Mouse (Mus musculus) macrophage (primary cell): ENCODE results near the gene Olfr1259. TPM values are rescaled to one million over a fixed set of nuclear protein-coding genes. Genes with fewer than 3 reads are reported as not detected.
"Not testable (repeated sequence)": the region's sequence is repeated elsewhere in the genome, so short reads cannot be mapped to it uniquely, and the experiment has no call there.

ENCODE experiments used
- H3K27ac ChIP-seq: fragments of 350-480 bp; formaldehyde crosslinking; 2 replicates; pipeline ENCODE4 v1.9.0; 2021
- H3K36me3 ChIP-seq: fragments of 350-480 bp; formaldehyde crosslinking; 2 replicates; pipeline ENCODE4 v1.9.0; 2021; ENCODE audit errors: inconsistent target
- H3K4me3 ChIP-seq: fragments of 350-480 bp; formaldehyde crosslinking; 2 replicates; pipeline ENCODE4 v1.9.0; 2021; ENCODE audit errors: inconsistent target
- H3K79me2 ChIP-seq: fragments of 350-480 bp; formaldehyde crosslinking; 2 replicates; pipeline ENCODE4 v1.9.0; 2021; ENCODE audit errors: inconsistent target
- WGBS: methylation state at CpG from one replicate; pipeline ENCODE4 v1.1.7; 2026; ENCODE audit warnings: inconsistent platforms; ENCODE audit not compliant: missing documents; 5-methylcytosine and 5-hydroxymethylcytosine counted together
- polyA plus RNA-seq: library from polyadenylated mRNA; stranded (reverse); fragments of 250-400 nt; gene quantifications from 3 replicates; pipeline ENCODE4 v1.2.4, GENCODE M21; 2018; ENCODE audit warnings: inconsistent platforms
- total RNA-seq, 78 experiments: library from RNA; depleted of rRNA; stranded (reverse); fragments of 250-400 nt; gene quantifications; 1 replicate in 9 of 78; 2 replicates in 24 of 78; 3 replicates in 43 of 78; 4 replicates in 2 of 78; pipeline ENCODE4 v1.2.4; 2018; ENCODE audit warnings: inconsistent platforms in 56 of 78

Olfr1259 gene
- total RNA-seq (2018; cell fraction: chromatin; rRNA removed), result not detected
- total RNA-seq (2018; cell fraction: cytosol; rRNA removed), result not detected
- total RNA-seq (2018; cell fraction: nucleus; rRNA removed), result not detected
- not detected in 3 replicates for polyA plus RNA-seq

- Histone ChIP-seq H3K79me2 (no peaks in the 10 kb centered on the region), H3K27ac (no peak within 1 kb of the TSS), H3K36me3 (no peaks in the 10 kb centered on the region), H3K4me3 (no peak within 1 kb of the TSS)
- WGBS, result 81% methylated on average over 5 of the region's 5 CpGs
Measured at GRCm38 (mm10) chr2:89948564-89948963, at the start of gene Olfr1259. Gene Olfr1259 (minus strand): TSS chr2:89948664.

- Histone ChIP-seq H3K36me3 (no peaks in the 10 kb centered on the region), H3K79me2 (no peaks in the 10 kb centered on the region), H3K4me3 (no peak within 1 kb of the TSS), H3K27ac (no peak within 1 kb of the TSS)
Measured at GRCm38 (mm10) chr2:89990921-89991320, 42.5 kb upstream of the Olfr1259 start, which contains the start of gene Olfr1261. Gene Olfr1261 (plus strand): TSS chr2:89991221.

- no peaks in the 10 kb centered on the region for H3K79me2 ChIP-seq
- no peak overlapping the region for H3K4me3 ChIP-seq
- H3K36me3 ChIP-seq, result no peaks in the 10 kb centered on the region
- H3K27ac ChIP-seq, result no peak overlapping the region
- 95% methylated on average over 2 of the region's 2 CpGs for WGBS
Measured at GRCm38 (mm10) chr2:89977709-89978108, 29.2 kb upstream of the Olfr1259 start.

GRCm38 (mm10) chr2:89974184-89974583 is 25.7 kb upstream of the Olfr1259 start, which contains the start of gene Olfr1260:
Gene Olfr1260 (plus strand): TSS chr2:89974340.
- 87% methylated on average over 2 of the region's 2 CpGs for WGBS
- H3K4me3 ChIP-seq, result no peak within 1 kb of the TSS

GRCm38 (mm10) chr2:89927009-89927408 is 21.5 kb downstream of the Olfr1259 start, which contains the start of gene Olfr1258:
Gene Olfr1258 (plus strand): TSS chr2:89927309.
- Histone ChIP-seq H3K27ac (no peak within 1 kb of the TSS), H3K4me3 (no peak within 1 kb of the TSS), H3K79me2 (no peaks in the 10 kb centered on the region)

More at GRCm38 (mm10) chr2:89974184-89974583, 25.7 kb upstream of the Olfr1259 start, which contains the start of gene Olfr1260:
- no peaks in the 10 kb centered on the region for H3K36me3 ChIP-seq
- no peak within 1 kb of the TSS for H3K27ac ChIP-seq
- H3K79me2 ChIP-seq, result no peaks in the 10 kb centered on the region

GRCm38 (mm10) chr2:89912616-89913015 is 35.8 kb downstream of the Olfr1259 start:
- WGBS, result 90% methylated on average over 6 of the region's 9 CpGs
- not testable (repeated sequence) for H3K36me3 ChIP-seq, H3K27ac ChIP-seq, H3K4me3 ChIP-seq, H3K79me2 ChIP-seq

More at GRCm38 (mm10) chr2:89927009-89927408, 21.5 kb downstream of the Olfr1259 start, which contains the start of gene Olfr1258:
- no peaks in the 10 kb centered on the region for H3K36me3 ChIP-seq

Other genes starting within 250 kb of the Olfr1259 start
- not detected in 3 replicates for gene Olfr1252, start 223.7 kb downstream of the Olfr1259 start, polyA plus RNA-seq
- not detected in 3 replicates for gene Olfr1253, start 191.6 kb downstream of the Olfr1259 start, polyA plus RNA-seq
- gene Olfr1254, start 155.0 kb downstream of the Olfr1259 start, polyA plus RNA-seq, result not detected in 3 replicates
- not detected in 3 replicates for gene Olfr1255, start 136.6 kb downstream of the Olfr1259 start, polyA plus RNA-seq
- gene Olfr1256, start 107.1 kb downstream of the Olfr1259 start, polyA plus RNA-seq, result not detected in 3 replicates
- gene Olfr48, start 100.5 kb downstream of the Olfr1259 start, polyA plus RNA-seq, result not detected in 3 replicates
- gene Olfr1257, start 70.2 kb downstream of the Olfr1259 start, polyA plus RNA-seq, result not detected in 3 replicates
- not detected in 3 replicates for gene Olfr1258, start 21.4 kb downstream of the Olfr1259 start, polyA plus RNA-seq
- not detected in 3 replicates for gene Olfr1260, start 25.7 kb upstream of the Olfr1259 start, polyA plus RNA-seq
- not detected in 3 replicates for gene Olfr1261, start 42.6 kb upstream of the Olfr1259 start, polyA plus RNA-seq
- gene Olfr1262, start 51.5 kb upstream of the Olfr1259 start, polyA plus RNA-seq, result not detected in 3 replicates
- not detected in 3 replicates for gene Olfr1263, start 63.5 kb upstream of the Olfr1259 start, polyA plus RNA-seq
- gene Olfr1264, start 76.9 kb upstream of the Olfr1259 start, polyA plus RNA-seq, result not detected in 3 replicates
- not detected in 3 replicates for gene Olfr1265, start 86.7 kb upstream of the Olfr1259 start, polyA plus RNA-seq
- not detected in 3 replicates for gene Olfr140, start 114.9 kb upstream of the Olfr1259 start, polyA plus RNA-seq
- gene Olfr1269, start 172.7 kb upstream of the Olfr1259 start, polyA plus RNA-seq, result not detected in 3 replicates
- gene Olfr32, start 193.6 kb upstream of the Olfr1259 start, polyA plus RNA-seq, result not detected in 3 replicates
- gene Olfr1270, start 204.4 kb upstream of the Olfr1259 start, polyA plus RNA-seq, result not detected in 3 replicates